Mouse (Mus musculus): ENCODE measurements at regions not wholly inside any gene's neighbourhood (a gene's known extent, or its start where the extent isn't known, plus 50 kb on each side); places are given as distances from the start of the nearest gene placed in this dataset.

GRCm38 (mm10) chr16:88412287-88412686 lies 94.5 kb downstream of the Cldn17 start:
- DNase-seq = no peak

- DNase-seq = no peak
Measured at GRCm38 (mm10) chr16:88408144-88408543, 98.6 kb downstream of the Cldn17 start.

- DNase-seq = no peak
Measured at GRCm38 (mm10) chr16:88404331-88404730, 102.4 kb downstream of the Cldn17 start.

DNA sequence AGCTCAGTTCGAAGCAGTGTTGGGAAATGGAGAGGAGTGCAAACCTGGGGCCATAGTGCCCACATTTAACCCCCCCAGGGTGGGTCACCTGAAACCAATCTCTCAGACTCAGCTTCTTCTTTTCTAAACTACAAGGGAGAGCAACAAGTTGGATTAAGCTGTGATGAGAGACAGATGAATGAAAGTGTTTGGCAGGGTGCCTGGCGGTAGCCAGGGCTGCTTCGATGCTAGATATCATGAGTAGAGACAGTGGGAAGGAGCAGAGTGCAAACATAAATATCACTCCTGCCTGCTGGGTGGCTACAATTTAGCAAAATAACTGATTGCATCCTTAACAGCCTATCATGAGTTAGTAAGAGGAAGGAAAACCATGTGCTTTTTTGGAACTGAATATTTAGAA lies 106.9 kb downstream of the Cldn17 start:
- peak; percentile 5 for DNase-seq

DNA sequence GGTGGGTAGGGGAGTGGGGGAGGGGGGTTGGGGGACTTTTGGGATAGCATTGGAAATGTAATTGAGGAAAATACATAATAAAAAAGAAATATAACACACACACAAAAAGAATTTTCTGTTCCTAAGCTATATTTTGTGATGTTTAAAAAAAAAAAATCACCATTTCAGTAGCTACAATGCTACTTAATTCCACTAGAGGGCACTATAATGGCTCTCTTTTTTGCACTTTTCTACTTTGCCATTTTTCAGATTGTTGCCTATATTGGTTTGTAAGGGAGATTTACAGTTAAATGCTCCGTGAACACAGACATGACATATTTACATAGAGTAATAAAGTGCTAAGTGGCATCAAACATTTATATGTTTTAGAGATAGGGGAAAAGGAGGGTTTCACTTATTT lies 102.7 kb upstream of the Grik1 start:
- no peak for DNase-seq

DNA sequence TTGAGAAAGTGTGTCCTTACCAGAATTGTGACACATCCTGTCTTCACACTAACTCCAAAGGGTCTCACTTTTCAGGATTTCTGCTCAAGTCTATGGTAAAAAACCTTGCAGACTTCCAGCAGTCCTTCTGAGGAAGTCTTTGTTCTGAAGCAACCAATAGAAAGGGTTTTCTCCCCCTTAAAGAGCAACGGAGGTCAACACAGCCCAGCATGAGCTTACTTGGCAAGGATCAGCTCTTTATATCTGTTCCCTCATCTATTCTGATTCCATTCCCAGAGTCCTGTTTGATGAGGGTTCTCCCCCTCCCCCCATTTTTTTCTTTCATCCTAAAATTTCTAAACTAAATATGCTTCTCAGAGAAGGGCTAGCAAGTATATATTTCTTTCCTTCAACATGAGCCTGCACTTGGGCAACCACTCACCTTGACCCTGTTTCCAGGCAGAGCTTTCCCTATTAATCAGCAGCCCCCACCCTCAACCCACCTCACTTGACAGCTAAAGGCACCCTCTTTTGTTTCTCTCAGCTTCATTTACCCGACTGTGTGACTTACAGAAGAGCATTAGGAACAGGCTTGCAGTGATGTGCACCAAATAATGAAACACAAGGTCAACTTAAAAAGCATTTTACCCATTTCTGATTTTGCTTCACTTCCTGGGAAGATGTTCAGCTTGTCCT lies 91.7 kb upstream of the Grik1 start:
- DNase-seq = no peak

DNA sequence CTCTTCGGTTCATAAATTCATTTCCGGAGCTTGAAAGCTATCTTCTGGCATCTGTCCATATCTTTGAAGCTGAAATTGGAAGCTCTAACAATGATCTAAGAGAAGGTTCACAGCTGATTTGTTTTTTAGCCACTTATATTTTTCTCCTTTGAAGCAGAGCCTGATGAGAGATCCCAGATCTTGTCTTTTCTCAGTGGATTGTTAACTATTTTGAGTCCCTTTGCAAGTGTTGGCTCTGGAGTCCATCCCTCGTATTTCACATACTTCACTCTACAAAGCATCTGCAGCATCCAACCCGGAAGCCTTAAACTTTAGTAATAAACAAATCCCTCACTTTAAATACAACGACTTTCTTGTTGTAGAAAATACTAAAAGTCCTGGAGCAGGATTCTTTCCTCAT lies 85.6 kb upstream of the Grik1 start:
- no peak for DNase-seq

- DNase-seq = no peak
Measured at GRCm38 (mm10) chr16:88374612-88375011, 84.5 kb upstream of the Grik1 start.

GRCm38 (mm10) chr16:88372034-88372433 lies 82.0 kb upstream of the Grik1 start:
- DNase-seq = peak; percentile 6

DNA sequence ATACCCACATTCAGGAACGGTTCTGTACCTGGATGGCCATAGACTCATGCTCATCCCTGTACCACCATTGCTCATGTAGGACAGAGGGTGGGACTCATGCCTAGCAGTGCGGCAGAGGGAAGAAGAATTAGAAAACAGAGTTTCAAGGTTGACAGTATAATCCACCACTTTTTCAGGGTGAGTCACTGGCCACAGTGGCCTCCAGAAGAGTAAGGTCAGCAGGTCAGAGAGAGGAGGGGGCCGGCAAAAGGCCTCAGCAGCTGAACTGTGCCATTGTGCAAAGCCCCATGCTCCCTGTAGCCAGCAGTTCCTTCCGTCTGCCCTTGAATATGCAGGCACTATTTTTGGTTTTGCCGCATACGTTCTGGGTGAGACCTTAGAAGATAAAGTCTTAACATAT lies 78.1 kb upstream of the Grik1 start:
- DNase-seq = no peak

DNA sequence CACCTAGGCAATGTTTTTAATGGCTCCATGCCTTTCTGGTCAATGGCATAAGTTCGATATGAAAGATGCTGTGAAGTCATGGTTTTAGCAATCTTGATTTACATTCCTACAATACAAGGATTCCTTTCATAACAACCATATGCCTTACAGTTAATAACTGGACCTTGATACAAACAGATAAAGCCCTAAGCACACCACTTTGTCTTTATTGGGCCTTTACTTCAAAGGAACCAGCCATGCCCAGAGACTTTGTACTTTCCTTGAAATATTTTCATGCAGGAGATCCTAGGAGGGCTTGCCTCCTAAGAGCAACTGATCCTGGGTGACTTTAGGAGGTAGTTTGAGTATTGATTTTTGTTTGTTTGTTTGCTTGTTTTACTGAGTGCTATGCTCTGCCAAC lies 77.1 kb upstream of the Grik1 start:
- no peak for DNase-seq

- no peak for DNase-seq
Measured at GRCm38 (mm10) chr16:88360081-88360480, 70.0 kb upstream of the Grik1 start.

All from right cerebral cortex, postnatal 4 days (tissue).